Mouse (Mus musculus): Measurements from ENCODE around the gene Tiam2. TPM values are rescaled to one million over a fixed set of nuclear protein-coding genes. Genes with fewer than 3 reads are reported as not detected.

Tiam2 gene
- polyA plus RNA-seq, 1 experiment from 2014 or later = 3.3 TPM

- WGBS = 89% methylated on average over 6 of the region's 6 CpGs
Measured at GRCm38 (mm10) chr17:3491667-3492066, 165.3 kb downstream of the Tiam2 start.

GRCm38 (mm10) chr17:3495576-3495975, 169.2 kb downstream of the Tiam2 start:
- no peaks in the 10 kb centered on the region for H3K4me1 ChIP-seq (replicated peaks; ENCODE audit: insufficient read depth, low read length)
- H3K36me3 ChIP-seq (ENCODE audit: insufficient read depth, low read length) = no peaks in the 10 kb centered on the region
- DNase-seq (ENCODE audit: low spot score) (no peak), ATAC-seq (replicated peaks; ENCODE audit: low FRiP score, low read depth) (no peak)
- H3K9ac ChIP-seq (ENCODE audit: low read depth, low read length) = no peak overlapping the region
- no peaks in the 10 kb centered on the region for H3K27me3 ChIP-seq (ENCODE audit: insufficient read depth, low read length)
- no peak overlapping the region for H3K4me2 ChIP-seq (ENCODE audit: low read length)
- WGBS = 24% methylated on average over 2 of the region's 2 CpGs
- TF ChIP-seq CTCF (IDR thresholded peaks at IDR 0.05; ENCODE audit: low read depth) = no peak
- no peak overlapping the region for H3K4me3 ChIP-seq (replicated peaks; ENCODE audit: low read depth, low read length)
- H3K9me3 ChIP-seq (replicated peaks; ENCODE audit: low read length) = no peaks in the 10 kb centered on the region
- peak overlapping the region; percentile 42; the same call in 1 of the 2 replicates for H3K27ac ChIP-seq

More at GRCm38 (mm10) chr17:3491667-3492066, 165.3 kb downstream of the Tiam2 start:
- Histone ChIP-seq H3K9ac (ENCODE audit: low read depth, low read length) (no peak overlapping the region), H3K4me3 (replicated peaks; ENCODE audit: low read depth, low read length) (no peak overlapping the region), H3K4me2 (ENCODE audit: low read length) (no peak overlapping the region), H3K36me3 (ENCODE audit: insufficient read depth, low read length) (no peaks in the 10 kb centered on the region), H3K9me3 (replicated peaks; ENCODE audit: low read length) (no peaks in the 10 kb centered on the region), H3K27ac (no peak overlapping the region), H3K27me3 (ENCODE audit: insufficient read depth, low read length) (no peaks in the 10 kb centered on the region), H3K4me1 (replicated peaks; ENCODE audit: insufficient read depth, low read length) (no peaks in the 10 kb centered on the region)
- DNase-seq (ENCODE audit: low spot score) (no peak), ATAC-seq (replicated peaks; ENCODE audit: low FRiP score, low read depth) (no peak)
- TF ChIP-seq CTCF (IDR thresholded peaks at IDR 0.05; ENCODE audit: low read depth) = no peak

- Histone ChIP-seq H3K36me3 (ENCODE audit: insufficient read depth, low read length) (no peaks in the 10 kb centered on the region), H3K4me2 (ENCODE audit: low read length) (no peak overlapping the region), H3K4me3 (replicated peaks; ENCODE audit: low read depth, low read length) (no peak overlapping the region), H3K4me1 (replicated peaks; ENCODE audit: insufficient read depth, low read length) (no peaks in the 10 kb centered on the region), H3K9ac (ENCODE audit: low read depth, low read length) (no peak overlapping the region), H3K27ac (0 out of 2 replicates have a peak overlapping the region, but pooled peaks have one; percentile 42), H3K27me3 (ENCODE audit: insufficient read depth, low read length) (no peaks in the 10 kb centered on the region), H3K9me3 (replicated peaks; ENCODE audit: low read length) (no peaks in the 10 kb centered on the region)
- 81% methylated on average over 3 of the region's 3 CpGs for WGBS
- no peak for TF ChIP-seq CTCF (IDR thresholded peaks at IDR 0.05; ENCODE audit: low read depth)
- ATAC-seq (replicated peaks; ENCODE audit: low FRiP score, low read depth) (no peak; the same call in 1 of the 2 replicates), DNase-seq (ENCODE audit: low spot score) (peak; percentile 26)
Measured at GRCm38 (mm10) chr17:3496080-3496479, 169.7 kb downstream of the Tiam2 start.

GRCm38 (mm10) chr17:3498086-3498485, 171.7 kb downstream of the Tiam2 start:
- WGBS = 27% methylated on average over 3 of the region's 3 CpGs
- no peak overlapping the region for H3K9ac ChIP-seq (ENCODE audit: low read depth, low read length)
- no peak for ATAC-seq (replicated peaks; ENCODE audit: low FRiP score, low read depth)
- H3K36me3 ChIP-seq (ENCODE audit: insufficient read depth, low read length) = no peaks in the 10 kb centered on the region
- no peak overlapping the region for H3K4me3 ChIP-seq (replicated peaks; ENCODE audit: low read depth, low read length)
- no peaks in the 10 kb centered on the region for H3K9me3 ChIP-seq (replicated peaks; ENCODE audit: low read length)
- H3K27me3 ChIP-seq (ENCODE audit: insufficient read depth, low read length) = no peaks in the 10 kb centered on the region
- no peak overlapping the region for H3K4me2 ChIP-seq (ENCODE audit: low read length)
- H3K4me1 ChIP-seq (replicated peaks; ENCODE audit: insufficient read depth, low read length) = no peaks in the 10 kb centered on the region
- peak; percentile 72 for DNase-seq (ENCODE audit: low spot score)
- peak; percentile 63 for TF ChIP-seq CTCF (IDR thresholded peaks at IDR 0.05; ENCODE audit: low read depth)
- no peak overlapping the region for H3K27ac ChIP-seq

GRCm38 (mm10) chr17:3498580-3498979, 172.2 kb downstream of the Tiam2 start:
- Histone ChIP-seq H3K27ac (no peak overlapping the region), H3K4me2 (ENCODE audit: low read length) (no peak overlapping the region), H3K9ac (ENCODE audit: low read depth, low read length) (no peak overlapping the region), H3K4me3 (replicated peaks; ENCODE audit: low read depth, low read length) (no peak overlapping the region), H3K36me3 (ENCODE audit: insufficient read depth, low read length) (no peaks in the 10 kb centered on the region), H3K9me3 (replicated peaks; ENCODE audit: low read length) (no peaks in the 10 kb centered on the region), H3K4me1 (replicated peaks; ENCODE audit: insufficient read depth, low read length) (no peaks in the 10 kb centered on the region), H3K27me3 (ENCODE audit: insufficient read depth, low read length) (no peaks in the 10 kb centered on the region)
- no peak for TF ChIP-seq CTCF (IDR thresholded peaks at IDR 0.05; ENCODE audit: low read depth)
- no peak for DNase-seq (ENCODE audit: low spot score)
- ATAC-seq (replicated peaks; ENCODE audit: low FRiP score, low read depth) = no peak
- WGBS = 88% methylated on average over 3 of the region's 3 CpGs

GRCm38 (mm10) chr17:3499468-3499867, 173.1 kb downstream of the Tiam2 start:
- no peaks in the 10 kb centered on the region for H3K9me3 ChIP-seq (replicated peaks; ENCODE audit: low read length)
- no peak overlapping the region for H3K9ac ChIP-seq (ENCODE audit: low read depth, low read length)
- 89% methylated on average over 8 of the region's 8 CpGs for WGBS
- H3K27me3 ChIP-seq (ENCODE audit: insufficient read depth, low read length) = no peaks in the 10 kb centered on the region
- no peak overlapping the region for H3K4me2 ChIP-seq (ENCODE audit: low read length)
- DNase-seq (ENCODE audit: low spot score) (no peak), ATAC-seq (replicated peaks; ENCODE audit: low FRiP score, low read depth) (no peak)
- TF ChIP-seq CTCF (IDR thresholded peaks at IDR 0.05; ENCODE audit: low read depth) = no peak
- no peak overlapping the region for H3K4me3 ChIP-seq (replicated peaks; ENCODE audit: low read depth, low read length)
- no peaks in the 10 kb centered on the region for H3K4me1 ChIP-seq (replicated peaks; ENCODE audit: insufficient read depth, low read length)
- no peak overlapping the region for H3K27ac ChIP-seq
- no peaks in the 10 kb centered on the region for H3K36me3 ChIP-seq (ENCODE audit: insufficient read depth, low read length)

GRCm38 (mm10) chr17:3500076-3500475, 173.7 kb downstream of the Tiam2 start:
- Histone ChIP-seq H3K9me3 (replicated peaks; ENCODE audit: low read length) (no peaks in the 10 kb centered on the region), H3K36me3 (ENCODE audit: insufficient read depth, low read length) (no peaks in the 10 kb centered on the region), H3K27ac (no peak overlapping the region), H3K9ac (ENCODE audit: low read depth, low read length) (no peak overlapping the region), H3K27me3 (ENCODE audit: insufficient read depth, low read length) (no peaks in the 10 kb centered on the region), H3K4me1 (replicated peaks; ENCODE audit: insufficient read depth, low read length) (no peaks in the 10 kb centered on the region), H3K4me3 (replicated peaks; ENCODE audit: low read depth, low read length) (no peak overlapping the region), H3K4me2 (ENCODE audit: low read length) (no peak overlapping the region)
- ATAC-seq (replicated peaks; ENCODE audit: low FRiP score, low read depth) (no peak), DNase-seq (ENCODE audit: low spot score) (no peak)
- no peak for TF ChIP-seq CTCF (IDR thresholded peaks at IDR 0.05; ENCODE audit: low read depth)
- WGBS = 94% methylated on average over 6 of the region's 6 CpGs
